Mouse (Mus musculus): ENCODE data around the gene Ralgps1. TPM values are rescaled to one million over a fixed set of nuclear protein-coding genes. Genes with fewer than 3 reads are reported as not detected.
"Not testable (repeated sequence)": the region's sequence is repeated elsewhere in the genome, so short reads cannot be mapped to it uniquely, and the experiment has no call there.

Gene Ralgps1
- polyA plus RNA-seq, 2 experiments: 3.5 to 5.4 TPM

GRCm38 (mm10) chr2:33127271-33127670, 244.0 kb downstream of the Ralgps1 start:
- no peak for TF ChIP-seq POLR2A (IDR thresholded peaks at IDR 0.05; ENCODE audit: borderline replicate concordance, extremely low read depth, insufficient read depth, insufficient read length)
- Histone ChIP-seq H3K4me1 (ENCODE audit: control insufficient read depth, insufficient read depth, low read length) (peaks cover 9% of the 10 kb centered on the region), H3K36me3 (ENCODE audit: control insufficient read depth, insufficient read depth, low read length) (no peaks in the 10 kb centered on the region), H3K4me2 (replicated peaks; ENCODE audit: low read depth, low read length, severe bottlenecking) (no peak overlapping the region), H3K27ac (replicated peaks; ENCODE audit: low read depth, low read length) (no peak overlapping the region), H3K4me3 (replicated peaks; ENCODE audit: low read length) (no peak overlapping the region), H3K9ac (ENCODE audit: low read depth, low read length, severe bottlenecking) (no peak overlapping the region), H3K9me3 (ENCODE audit: control insufficient read depth, low read length) (no peaks in the 10 kb centered on the region), H3K27me3 (ENCODE audit: control insufficient read depth, insufficient read depth, low read length) (peaks cover 10% of the 10 kb centered on the region; the same call in 1 of the 2 replicates)
- no peak for DNase-seq (ENCODE audit: low spot score)
- 81% methylated on average over 2 of the region's 2 CpGs for WGBS
- ATAC-seq (ENCODE audit: low FRiP score, low read depth): no peak

GRCm38 (mm10) chr2:33122856-33123255, 248.4 kb downstream of the Ralgps1 start:
- ATAC-seq (ENCODE audit: low FRiP score, low read depth) (no peak), DNase-seq (ENCODE audit: low spot score) (no peak)
- no peaks in the 10 kb centered on the region for H3K9me3 ChIP-seq (ENCODE audit: control insufficient read depth, low read length)
- no peak for TF ChIP-seq POLR2A (IDR thresholded peaks at IDR 0.05; ENCODE audit: borderline replicate concordance, extremely low read depth, insufficient read depth, insufficient read length)
- 73% methylated on average over 6 of the region's 6 CpGs for WGBS
- H3K27ac ChIP-seq (replicated peaks; ENCODE audit: low read depth, low read length): no peak overlapping the region
- no peak overlapping the region for H3K4me2 ChIP-seq (replicated peaks; ENCODE audit: low read depth, low read length, severe bottlenecking)
- no peak overlapping the region for H3K4me3 ChIP-seq (replicated peaks; ENCODE audit: low read length)
- H3K9ac ChIP-seq (ENCODE audit: low read depth, low read length, severe bottlenecking): no peak overlapping the region
- no peaks in the 10 kb centered on the region for H3K36me3 ChIP-seq (ENCODE audit: control insufficient read depth, insufficient read depth, low read length)
- H3K27me3 ChIP-seq (ENCODE audit: control insufficient read depth, insufficient read depth, low read length): no peaks in the 10 kb centered on the region
- no peaks in the 10 kb centered on the region for H3K4me1 ChIP-seq (ENCODE audit: control insufficient read depth, insufficient read depth, low read length)

- H3K27me3 ChIP-seq (ENCODE audit: control insufficient read depth, insufficient read depth, low read length): no peaks in the 10 kb centered on the region
- no peak for TF ChIP-seq POLR2A (IDR thresholded peaks at IDR 0.05; ENCODE audit: borderline replicate concordance, extremely low read depth, insufficient read depth, insufficient read length)
- WGBS: 86% methylated on average over 8 of the region's 8 CpGs
Measured at GRCm38 (mm10) chr2:33100536-33100935, 270.8 kb downstream of the Ralgps1 start.

GRCm38 (mm10) chr2:33097326-33097725, 274.0 kb downstream of the Ralgps1 start:
- not testable (repeated sequence) for ATAC-seq (ENCODE audit: low FRiP score, low read depth); H3K4me3 ChIP-seq (replicated peaks; ENCODE audit: low read length); H3K27me3 ChIP-seq (ENCODE audit: control insufficient read depth, insufficient read depth, low read length); H3K4me1 ChIP-seq (ENCODE audit: control insufficient read depth, insufficient read depth, low read length); DNase-seq (ENCODE audit: low spot score); H3K27ac ChIP-seq (replicated peaks; ENCODE audit: low read depth, low read length); H3K4me2 ChIP-seq (replicated peaks; ENCODE audit: low read depth, low read length, severe bottlenecking); H3K9ac ChIP-seq (ENCODE audit: low read depth, low read length, severe bottlenecking); H3K9me3 ChIP-seq (ENCODE audit: control insufficient read depth, low read length); H3K36me3 ChIP-seq (ENCODE audit: control insufficient read depth, insufficient read depth, low read length)
- 89% methylated on average over 12 of the region's 12 CpGs for WGBS

More at GRCm38 (mm10) chr2:33100536-33100935, 270.8 kb downstream of the Ralgps1 start:
- Histone ChIP-seq H3K9ac (ENCODE audit: low read depth, low read length, severe bottlenecking) (no peak overlapping the region), H3K4me1 (ENCODE audit: control insufficient read depth, insufficient read depth, low read length) (peaks cover under 1% of the 10 kb centered on the region; the same call in 1 of the 2 replicates), H3K9me3 (ENCODE audit: control insufficient read depth, low read length) (no peaks in the 10 kb centered on the region), H3K4me2 (replicated peaks; ENCODE audit: low read depth, low read length, severe bottlenecking) (no peak overlapping the region), H3K27ac (replicated peaks; ENCODE audit: low read depth, low read length) (no peak overlapping the region), H3K4me3 (replicated peaks; ENCODE audit: low read length) (no peak overlapping the region), H3K36me3 (ENCODE audit: control insufficient read depth, insufficient read depth, low read length) (no peaks in the 10 kb centered on the region; the same call in 1 of the 2 replicates)
- ATAC-seq (ENCODE audit: low FRiP score, low read depth) (no peak), DNase-seq (ENCODE audit: low spot score) (no peak)

- ATAC-seq (ENCODE audit: low FRiP score, low read depth) (no peak), DNase-seq (ENCODE audit: low spot score) (no peak)
- TF ChIP-seq POLR2A (IDR thresholded peaks at IDR 0.05; ENCODE audit: borderline replicate concordance, extremely low read depth, insufficient read depth, insufficient read length): no peak
- H3K27ac ChIP-seq (replicated peaks; ENCODE audit: low read depth, low read length): no peak overlapping the region
- H3K4me2 ChIP-seq (replicated peaks; ENCODE audit: low read depth, low read length, severe bottlenecking): no peak overlapping the region
- no peak overlapping the region for H3K4me3 ChIP-seq (replicated peaks; ENCODE audit: low read length)
- no peak overlapping the region for H3K9ac ChIP-seq (ENCODE audit: low read depth, low read length, severe bottlenecking)
- no peaks in the 10 kb centered on the region; the same call in 1 of the 2 replicates for H3K36me3 ChIP-seq (ENCODE audit: control insufficient read depth, insufficient read depth, low read length)
- no peaks in the 10 kb centered on the region for H3K27me3 ChIP-seq (ENCODE audit: control insufficient read depth, insufficient read depth, low read length)
- no peaks in the 10 kb centered on the region for H3K9me3 ChIP-seq (ENCODE audit: control insufficient read depth, low read length)
- peaks cover 3% of the 10 kb centered on the region; the same call in 1 of the 2 replicates for H3K4me1 ChIP-seq (ENCODE audit: control insufficient read depth, insufficient read depth, low read length)
- WGBS: 36% methylated on average over 10 of the region's 10 CpGs
Measured at GRCm38 (mm10) chr2:33095221-33095671, 276.0 kb downstream of the Ralgps1 start.

Data from limb, embryonic 14.5 days (tissue).